Mouse (Mus musculus): ENCODE measurements at regions not wholly inside any gene's neighbourhood (a gene's known extent, or its start where the extent isn't known, plus 50 kb on each side); places are given as distances from the start of the nearest gene placed in this dataset.

- TF ChIP-seq CTCF (IDR thresholded peaks at IDR 0.05; ENCODE audit: low read depth) (no peak), EP300 (IDR thresholded peaks at IDR 0.05; ENCODE audit: low read depth) (no peak)
These were observed 224.5 kb downstream of the 1810013L24Rik start for GRCm38 (mm10) chr16:9054415-9054814.

Measured in liver, embryonic 14.5 days (tissue).